Mouse (Mus musculus): ENCODE data around the gene Ppp2r5c. TPM values are rescaled to one million over a fixed set of nuclear protein-coding genes. Genes with fewer than 3 reads are reported as not detected.

Gene Ppp2r5c
- polyA plus RNA-seq, 1 experiment from 2014 or later = 143 TPM

GRCm38 (mm10) chr12:110437367-110437703, 9.6 kb upstream of the Ppp2r5c start:
- no peak overlapping the region for H3K4me3 ChIP-seq (ENCODE audit: low read depth, low read length)
- H3K4me2 ChIP-seq (replicated peaks; ENCODE audit: low read depth) = no peak overlapping the region
- no peaks in the 10 kb centered on the region for H3K4me1 ChIP-seq (replicated peaks; ENCODE audit: control insufficient read depth, insufficient read depth, low read length)
- peak; percentile 68 for TF ChIP-seq CTCF (IDR thresholded peaks at IDR 0.05; ENCODE audit: low read depth)
- no peaks in the 10 kb centered on the region for H3K9me3 ChIP-seq (ENCODE audit: control insufficient read depth)
- H3K27me3 ChIP-seq (replicated peaks; ENCODE audit: control insufficient read depth, insufficient read depth, low read length) = no peaks in the 10 kb centered on the region
- H3K27ac ChIP-seq (ENCODE audit: low read depth, low read length) = peak overlapping the region; percentile 77
- no peaks in the 10 kb centered on the region for H3K36me3 ChIP-seq (ENCODE audit: control insufficient read depth, insufficient read depth)
- no peak for ATAC-seq
- H3K9ac ChIP-seq (ENCODE audit: low read depth, low read length) = no peak overlapping the region
- 58% methylated on average over 7 of the region's 7 CpGs for WGBS

- no peaks in the 10 kb centered on the region for H3K9me3 ChIP-seq (ENCODE audit: control insufficient read depth)
- peak; percentile 85 for ATAC-seq
- no peak overlapping the region for H3K9ac ChIP-seq (ENCODE audit: low read depth, low read length)
- WGBS = 38% methylated on average over 5 of the region's 5 CpGs
- H3K27ac ChIP-seq (ENCODE audit: low read depth, low read length) = peak overlapping the region; percentile 84
- H3K36me3 ChIP-seq (ENCODE audit: control insufficient read depth, insufficient read depth) = no peaks in the 10 kb centered on the region
- no peaks in the 10 kb centered on the region for H3K27me3 ChIP-seq (replicated peaks; ENCODE audit: control insufficient read depth, insufficient read depth, low read length)
- 0 out of 2 replicates have a peak, but pooled peaks cover 3% of the 10 kb centered on the region for H3K4me1 ChIP-seq (replicated peaks; ENCODE audit: control insufficient read depth, insufficient read depth, low read length)
- peak; percentile 83 for TF ChIP-seq CTCF (IDR thresholded peaks at IDR 0.05; ENCODE audit: low read depth)
- no peak overlapping the region for H3K4me2 ChIP-seq (replicated peaks; ENCODE audit: low read depth)
- H3K4me3 ChIP-seq (ENCODE audit: low read depth, low read length) = no peak overlapping the region
Observed at GRCm38 (mm10) chr12:110438367-110438973, 8.4 kb upstream of the Ppp2r5c start.

GRCm38 (mm10) chr12:110442238-110442637, 4.7 kb upstream of the Ppp2r5c start:
- 80% methylated on average over 2 of the region's 2 CpGs for WGBS
- ATAC-seq = peak; percentile 13; the same call in 1 of the 2 replicates

GRCm38 (mm10) chr12:110444530-110444929, 2.4 kb upstream of the Ppp2r5c start:
- 19% methylated on average over 5 of the region's 5 CpGs for WGBS
- Histone ChIP-seq H3K4me2 (replicated peaks; ENCODE audit: low read depth) (peak overlapping the region; percentile 51), H3K9ac (ENCODE audit: low read depth, low read length) (0 out of 2 replicates have a peak overlapping the region, but pooled peaks have one; percentile 18), H3K27ac (ENCODE audit: low read depth, low read length) (peak overlapping the region; percentile 92), H3K27me3 (replicated peaks; ENCODE audit: control insufficient read depth, insufficient read depth, low read length) (no peaks in the 10 kb centered on the region), H3K4me1 (replicated peaks; ENCODE audit: control insufficient read depth, insufficient read depth, low read length) (peaks cover 9% of the 10 kb centered on the region), H3K9me3 (ENCODE audit: control insufficient read depth) (no peaks in the 10 kb centered on the region), H3K36me3 (ENCODE audit: control insufficient read depth, insufficient read depth) (peaks cover 4% of the 10 kb centered on the region; the same call in 1 of the 2 replicates), H3K4me3 (ENCODE audit: low read depth, low read length) (0 out of 2 replicates have a peak overlapping the region, but pooled peaks have one; percentile 5)
- TF ChIP-seq CTCF (IDR thresholded peaks at IDR 0.05; ENCODE audit: low read depth) = no peak
- peak; percentile 53 for ATAC-seq

More at GRCm38 (mm10) chr12:110442238-110442637, 4.7 kb upstream of the Ppp2r5c start:
- Histone ChIP-seq H3K27me3 (replicated peaks; ENCODE audit: control insufficient read depth, insufficient read depth, low read length) (no peaks in the 10 kb centered on the region), H3K9me3 (ENCODE audit: control insufficient read depth) (no peaks in the 10 kb centered on the region), H3K9ac (ENCODE audit: low read depth, low read length) (no peak overlapping the region), H3K27ac (ENCODE audit: low read depth, low read length) (peak overlapping the region; percentile 92), H3K4me2 (replicated peaks; ENCODE audit: low read depth) (no peak overlapping the region), H3K4me3 (ENCODE audit: low read depth, low read length) (no peak overlapping the region), H3K4me1 (replicated peaks; ENCODE audit: control insufficient read depth, insufficient read depth, low read length) (peaks cover 9% of the 10 kb centered on the region), H3K36me3 (ENCODE audit: control insufficient read depth, insufficient read depth) (no peaks in the 10 kb centered on the region)
- no peak for TF ChIP-seq CTCF (IDR thresholded peaks at IDR 0.05; ENCODE audit: low read depth)

- Histone ChIP-seq H3K9me3 (ENCODE audit: control insufficient read depth) (no peaks in the 10 kb centered on the region), H3K4me3 (ENCODE audit: low read depth, low read length) (peak overlapping the region; percentile 81), H3K27me3 (replicated peaks; ENCODE audit: control insufficient read depth, insufficient read depth, low read length) (no peaks in the 10 kb centered on the region), H3K4me1 (replicated peaks; ENCODE audit: control insufficient read depth, insufficient read depth, low read length) (peaks cover 9% of the 10 kb centered on the region), H3K9ac (ENCODE audit: low read depth, low read length) (peak overlapping the region; percentile 67), H3K4me2 (replicated peaks; ENCODE audit: low read depth) (peak overlapping the region; percentile 87), H3K36me3 (ENCODE audit: control insufficient read depth, insufficient read depth) (peaks cover 12% of the 10 kb centered on the region; the same call in 1 of the 2 replicates), H3K27ac (ENCODE audit: low read depth, low read length) (peak overlapping the region; percentile 95)
- TF ChIP-seq CTCF (IDR thresholded peaks at IDR 0.05; ENCODE audit: low read depth) = no peak
- no peak for ATAC-seq
- WGBS = 21% methylated on average over 7 of the region's 7 CpGs
Observed at GRCm38 (mm10) chr12:110445775-110446174, 1.1 kb upstream of the Ppp2r5c start.

- H3K27ac ChIP-seq (ENCODE audit: low read depth, low read length) = peak overlapping the region; percentile 95
Observed at GRCm38 (mm10) chr12:110447306-110447705, 386 bp downstream of the Ppp2r5c start.

More at GRCm38 (mm10) chr12:110447306-110447705, 386 bp downstream of the Ppp2r5c start:
- H3K4me1 ChIP-seq (replicated peaks; ENCODE audit: control insufficient read depth, insufficient read depth, low read length) = peaks cover 9% of the 10 kb centered on the region
- no peaks in the 10 kb centered on the region for H3K9me3 ChIP-seq (ENCODE audit: control insufficient read depth)
- WGBS = under 1% methylated on average over 29 of the region's 39 CpGs
- no peaks in the 10 kb centered on the region for H3K27me3 ChIP-seq (replicated peaks; ENCODE audit: control insufficient read depth, insufficient read depth, low read length)
- H3K36me3 ChIP-seq (ENCODE audit: control insufficient read depth, insufficient read depth) = peaks cover 18% of the 10 kb centered on the region; the same call in 1 of the 2 replicates
- ATAC-seq = peak; percentile 28
- no peak for TF ChIP-seq CTCF (IDR thresholded peaks at IDR 0.05; ENCODE audit: low read depth)
- peak overlapping the region; percentile 88 for H3K9ac ChIP-seq (ENCODE audit: low read depth, low read length)
- peak overlapping the region; percentile 87 for H3K4me2 ChIP-seq (replicated peaks; ENCODE audit: low read depth)
- peak overlapping the region; percentile 81 for H3K4me3 ChIP-seq (ENCODE audit: low read depth, low read length)

Data from intestine, postnatal 0 days (tissue).